Comparison of ENCODE assay signal across 7 mouse cellular contexts in the genomic region with DNA sequence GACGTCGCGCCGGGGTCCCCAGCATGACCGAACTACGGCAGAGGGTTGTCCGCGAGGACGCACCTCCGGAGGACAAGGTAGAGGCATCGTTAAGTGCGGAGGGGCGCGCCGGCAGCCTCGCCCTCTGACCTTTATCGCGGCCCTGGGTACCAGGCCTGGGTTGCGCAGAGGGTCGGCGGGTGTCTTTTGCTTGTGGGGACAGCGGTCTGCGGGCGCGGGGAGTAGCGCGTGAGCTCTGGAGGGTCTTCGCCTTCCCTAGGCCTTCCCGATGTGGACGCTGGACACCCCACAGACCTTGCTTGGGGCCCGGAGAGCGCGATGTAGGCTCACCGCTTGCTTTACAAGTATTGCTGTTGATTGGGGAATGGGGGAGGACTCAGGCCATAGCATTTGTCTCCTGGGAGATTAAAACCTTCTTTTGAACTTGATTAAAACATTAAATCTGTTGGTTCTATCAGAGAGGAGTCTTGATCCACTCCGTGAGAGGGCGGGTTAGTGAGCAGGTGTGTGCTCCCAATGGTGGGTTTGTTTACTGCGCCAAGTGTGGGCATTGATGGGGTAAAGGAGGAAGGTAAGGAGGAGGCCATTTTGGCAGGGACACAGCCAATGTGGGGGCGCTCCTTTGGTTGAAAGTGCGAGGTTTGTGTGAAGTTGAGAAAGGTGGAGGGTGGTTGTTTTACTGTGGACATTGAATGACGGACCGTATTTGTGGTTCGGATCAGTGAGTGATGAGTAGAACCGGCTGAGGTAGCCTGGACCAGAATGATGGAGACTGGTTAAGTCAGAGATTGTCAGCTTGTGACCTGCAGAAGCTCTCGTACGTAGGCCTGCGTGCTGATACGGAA. TPM values are rescaled to one million over a fixed set of nuclear protein-coding genes. Genes with fewer than 3 reads are reported as not detected.
DNase-seq lines count a peak whose midpoint lies in the region; ATAC-seq and TF ChIP-seq lines count a peak whose summit lies in the region.

No protein-coding gene starts in this region.

- no peaks in the 10 kb centered on the region for H3K27me3 ChIP-seq in heart, embryonic 13.5 days (replicated peaks)
- H3K27me3 ChIP-seq in midbrain, embryonic 15.5 days (replicated peaks), result no peaks in the 10 kb centered on the region
- no peaks in the 10 kb centered on the region for H3K27me3 ChIP-seq in stomach, postnatal 0 days (ENCODE audit: control insufficient read depth, insufficient read depth, low read length)

- H3K4me1 ChIP-seq in heart, embryonic 13.5 days, result peaks cover 29% of the 10 kb centered on the region
- H3K4me1 ChIP-seq in midbrain, embryonic 15.5 days, result peaks cover 16% of the 10 kb centered on the region
- H3K4me1 ChIP-seq in stomach, postnatal 0 days (replicated peaks; ENCODE audit: control insufficient read depth, insufficient read depth), result no peaks in the 10 kb centered on the region

- peak overlapping the region; percentile 78 for H3K4me2 ChIP-seq in heart, embryonic 13.5 days
- peak overlapping the region; percentile 55 for H3K4me2 ChIP-seq in midbrain, embryonic 15.5 days
- peak overlapping the region; percentile 89 for H3K4me2 ChIP-seq in stomach, postnatal 0 days (replicated peaks; ENCODE audit: low read depth)

- no peak; the same call in 1 of the 2 replicates for ATAC-seq in heart, embryonic 13.5 days (ENCODE audit: extremely low read depth, insufficient number of reproducible peaks, low FRiP score, low TSS enrichment)
- ATAC-seq in midbrain, embryonic 15.5 days (replicated peaks), result peak; percentile 37
- peak; percentile 16; the same call in 1 of the 2 replicates for ATAC-seq in stomach, postnatal 0 days (ENCODE audit: low FRiP score, low TSS enrichment)

- no peak for TF ChIP-seq CTCF in stomach, postnatal 0 days (IDR thresholded peaks at IDR 0.05; ENCODE audit: low read depth)

- no peaks in the 10 kb centered on the region for H3K36me3 ChIP-seq in heart, embryonic 13.5 days
- no peaks in the 10 kb centered on the region for H3K36me3 ChIP-seq in midbrain, embryonic 15.5 days (replicated peaks)
- no peaks in the 10 kb centered on the region for H3K36me3 ChIP-seq in stomach, postnatal 0 days (ENCODE audit: control insufficient read depth, insufficient read depth, low read length)

- WGBS in heart, embryonic 13.5 days, result 2% methylated on average over 47 of the region's 47 CpGs
- 0% methylated on average over 47 of the region's 47 CpGs for WGBS in midbrain, embryonic 15.5 days
- WGBS in stomach, postnatal 0 days, result 1% methylated on average over 47 of the region's 47 CpGs

- no peak for TF ChIP-seq EP300 in stomach, postnatal 0 days (optimal IDR thresholded peaks at IDR 0.05)

- peak overlapping the region; percentile 95 for H3K9ac ChIP-seq in heart, embryonic 13.5 days
- H3K9ac ChIP-seq in midbrain, embryonic 15.5 days, result peak overlapping the region; percentile 87
- H3K9ac ChIP-seq in stomach, postnatal 0 days (ENCODE audit: low read length), result peak overlapping the region; percentile 91

- H3K9me3 ChIP-seq in heart, embryonic 13.5 days, result no peaks in the 10 kb centered on the region
- H3K9me3 ChIP-seq in midbrain, embryonic 15.5 days, result no peaks in the 10 kb centered on the region
- no peaks in the 10 kb centered on the region for H3K9me3 ChIP-seq in stomach, postnatal 0 days (ENCODE audit: control insufficient read depth, low read length)

- peak overlapping the region; percentile 92 for H3K4me3 ChIP-seq in heart, embryonic 13.5 days
- H3K4me3 ChIP-seq in midbrain, embryonic 15.5 days, result peak overlapping the region; percentile 84
- peak overlapping the region; percentile 96 for H3K4me3 ChIP-seq in stomach, postnatal 0 days (ENCODE audit: low read depth, low read length)

- peak overlapping the region; percentile 82 for H3K27ac ChIP-seq in heart, embryonic 13.5 days (replicated peaks)
- peak overlapping the region; percentile 86 for H3K27ac ChIP-seq in midbrain, embryonic 15.5 days
- peak overlapping the region; percentile 81 for H3K27ac ChIP-seq in stomach, postnatal 0 days (replicated peaks)

- intact Hi-C loops in left cerebral cortex, postnatal 36 days (cut with DNase I), result loop anchor here (5.0 kb wide), 2 partner anchors 34 to 234 kb away; no protein-coding TSS in a partner anchor

- peak; percentile 16 for DNase-seq in urinary bladder, postnatal 25 days (ENCODE audit: low spot score)
- DNase-seq in urinary bladder, adult 2 months (ENCODE audit: low spot score), result no peak
- peak; percentile 53 for DNase-seq in cerebellum, adult 8-10 months
- peak; percentile 42 to 55 for DNase-seq in left cerebral cortex, postnatal 36 days (ENCODE audit: low spot score in 2 of 2)
- peak; percentile 34 for DNase-seq in stomach, postnatal 0 days (ENCODE audit: low spot score)

RNA-seq across cellular contexts. Expression of gene Cds2, which starts 0.7 kb away (rescaled TPM):
- 38.4 and 52.2 TPM in 2 replicates for polyA plus RNA-seq in urinary bladder, adult 2 months (2012; rRNA removed)
- polyA plus RNA-seq in heart, embryonic 13.5 days (2015; fragmentation: Nextera tagmentation; extraction: Ambion mirVana), result 14.9 and 15.4 TPM in 2 replicates
- 100 to 1,000 TPM; 245 to 264 TPM for total RNA-seq in left cerebral cortex, postnatal 36 days (2021)
- polyA plus RNA-seq in midbrain, embryonic 15.5 days (2015; fragmentation: Nextera tagmentation; extraction: Ambion mirVana), result 41.7 and 41.8 TPM in 2 replicates
- 12.6 and 13.1 TPM in 2 replicates for polyA plus RNA-seq in stomach, postnatal 0 days (2015; fragmentation: Nextera tagmentation; extraction: Ambion mirVana)

RNA-seq across cellular contexts. Expression of gene Pcna, which starts 10.5 kb away (rescaled TPM):
- polyA plus RNA-seq in urinary bladder, adult 2 months (2012; rRNA removed), result 73.2 and 96.5 TPM in 2 replicates
- polyA plus RNA-seq in heart, embryonic 13.5 days (2015; fragmentation: Nextera tagmentation; extraction: Ambion mirVana), result 167 and 180 TPM in 2 replicates
- 10 to 100 TPM; 41.0 to 49.3 TPM for total RNA-seq in left cerebral cortex, postnatal 36 days (2021)
- 92.3 and 96.8 TPM in 2 replicates for polyA plus RNA-seq in midbrain, embryonic 15.5 days (2015; fragmentation: Nextera tagmentation; extraction: Ambion mirVana)
- 108 and 110 TPM in 2 replicates for polyA plus RNA-seq in stomach, postnatal 0 days (2015; fragmentation: Nextera tagmentation; extraction: Ambion mirVana)

RNA-seq across cellular contexts. Expression of gene Tmem230, which starts 16.0 kb away (rescaled TPM):
- 44.1 and 48.0 TPM in 2 replicates for polyA plus RNA-seq in urinary bladder, adult 2 months (2012; rRNA removed)
- 35.5 and 40.8 TPM in 2 replicates for polyA plus RNA-seq in heart, embryonic 13.5 days (2015; fragmentation: Nextera tagmentation; extraction: Ambion mirVana)
- 10 to 100 TPM; 29.5 to 34.9 TPM for total RNA-seq in left cerebral cortex, postnatal 36 days (2021)
- 42.9 and 48.0 TPM in 2 replicates for polyA plus RNA-seq in midbrain, embryonic 15.5 days (2015; fragmentation: Nextera tagmentation; extraction: Ambion mirVana)
- polyA plus RNA-seq in stomach, postnatal 0 days (2015; fragmentation: Nextera tagmentation; extraction: Ambion mirVana), result 28.6 and 29.4 TPM in 2 replicates
